Mouse (Mus musculus): ENCODE measurements at regions not wholly inside any gene's neighbourhood (a gene's known extent, or its start where the extent isn't known, plus 50 kb on each side); places are given as distances from the start of the nearest gene placed in this dataset.

- peaks cover 7% of the 10 kb centered on the region; the same call in 1 of the 2 replicates for H3K4me1 ChIP-seq (ENCODE audit: control insufficient read depth, insufficient read depth, low read length)
- no peak overlapping the region for H3K4me3 ChIP-seq (replicated peaks; ENCODE audit: insufficient read depth, low read depth, low read length)
- TF ChIP-seq CTCF (IDR thresholded peaks at IDR 0.05; ENCODE audit: borderline replicate concordance, insufficient read depth, low read depth, low read length), result no peak
- TF ChIP-seq POLR2A (IDR thresholded peaks at IDR 0.05; ENCODE audit: borderline replicate concordance, insufficient read depth, low read length), result no peak
- peak in 1 of 2 experiments; percentile 19 for DNase-seq
- H3K27me3 ChIP-seq (ENCODE audit: control insufficient read depth, insufficient read depth, low read length), result no peaks in the 10 kb centered on the region
- WGBS, result 68% methylated on average over 7 of the region's 7 CpGs
- H3K27ac ChIP-seq (ENCODE audit: insufficient read depth, low read length), result no peak overlapping the region
Measured at GRCm38 (mm10) chr8:116053483-116053882, 345.9 kb upstream of the Maf start.

- no peak for DNase-seq
- Histone ChIP-seq H3K27ac (ENCODE audit: insufficient read depth, low read length) (no peak overlapping the region), H3K27me3 (ENCODE audit: control insufficient read depth, insufficient read depth, low read length) (no peaks in the 10 kb centered on the region), H3K4me3 (replicated peaks; ENCODE audit: insufficient read depth, low read depth, low read length) (no peak overlapping the region), H3K4me1 (ENCODE audit: control insufficient read depth, insufficient read depth, low read length) (peaks cover 7% of the 10 kb centered on the region; the same call in 1 of the 2 replicates)
- 77% methylated on average over 6 of the region's 6 CpGs for WGBS
- TF ChIP-seq POLR2A (IDR thresholded peaks at IDR 0.05; ENCODE audit: borderline replicate concordance, insufficient read depth, low read length), result no peak
- no peak for TF ChIP-seq CTCF (IDR thresholded peaks at IDR 0.05; ENCODE audit: borderline replicate concordance, insufficient read depth, low read depth, low read length)
Measured at GRCm38 (mm10) chr8:116053043-116053442, 345.4 kb upstream of the Maf start.

- no peak for DNase-seq
- peaks cover 20% of the 10 kb centered on the region; the same call in 1 of the 2 replicates for H3K4me1 ChIP-seq (ENCODE audit: control insufficient read depth, insufficient read depth, low read length)
- H3K27me3 ChIP-seq (ENCODE audit: control insufficient read depth, insufficient read depth, low read length), result no peaks in the 10 kb centered on the region
- no peak overlapping the region for H3K27ac ChIP-seq (ENCODE audit: insufficient read depth, low read length)
- no peak overlapping the region for H3K4me3 ChIP-seq (replicated peaks; ENCODE audit: insufficient read depth, low read depth, low read length)
- WGBS, result 94% methylated on average over 10 of the region's 10 CpGs
- TF ChIP-seq CTCF (IDR thresholded peaks at IDR 0.05; ENCODE audit: borderline replicate concordance, insufficient read depth, low read depth, low read length) (no peak), POLR2A (IDR thresholded peaks at IDR 0.05; ENCODE audit: borderline replicate concordance, insufficient read depth, low read length) (no peak)
Measured at GRCm38 (mm10) chr8:116048480-116048879, 340.9 kb upstream of the Maf start.

- Histone ChIP-seq H3K27ac (ENCODE audit: insufficient read depth, low read length) (no peak overlapping the region), H3K4me3 (replicated peaks; ENCODE audit: insufficient read depth, low read depth, low read length) (no peak overlapping the region), H3K27me3 (ENCODE audit: control insufficient read depth, insufficient read depth, low read length) (no peaks in the 10 kb centered on the region), H3K4me1 (ENCODE audit: control insufficient read depth, insufficient read depth, low read length) (peaks cover 13% of the 10 kb centered on the region; the same call in 1 of the 2 replicates)
- no peak for DNase-seq
- TF ChIP-seq CTCF (IDR thresholded peaks at IDR 0.05; ENCODE audit: borderline replicate concordance, insufficient read depth, low read depth, low read length), result no peak
- TF ChIP-seq POLR2A (IDR thresholded peaks at IDR 0.05; ENCODE audit: borderline replicate concordance, insufficient read depth, low read length), result no peak
- WGBS, result 89% methylated on average over 3 of the region's 3 CpGs
Measured at GRCm38 (mm10) chr8:116046859-116047258, 339.3 kb upstream of the Maf start.

- TF ChIP-seq CTCF (IDR thresholded peaks at IDR 0.05; ENCODE audit: borderline replicate concordance, insufficient read depth, low read depth, low read length) (no peak), POLR2A (IDR thresholded peaks at IDR 0.05; ENCODE audit: borderline replicate concordance, insufficient read depth, low read length) (no peak)
- DNase-seq, result peak; percentile 79 to 94
- H3K27ac ChIP-seq (ENCODE audit: insufficient read depth, low read length), result no peak overlapping the region; the same call in 1 of the 2 replicates
- H3K4me3 ChIP-seq (replicated peaks; ENCODE audit: insufficient read depth, low read depth, low read length), result no peak overlapping the region
- peaks cover 13% of the 10 kb centered on the region; the same call in 1 of the 2 replicates for H3K4me1 ChIP-seq (ENCODE audit: control insufficient read depth, insufficient read depth, low read length)
- no peaks in the 10 kb centered on the region for H3K27me3 ChIP-seq (ENCODE audit: control insufficient read depth, insufficient read depth, low read length)
- WGBS, result 22% methylated on average over 3 of the region's 3 CpGs
Measured at GRCm38 (mm10) chr8:116045526-116045925, 337.9 kb upstream of the Maf start.

GRCm38 (mm10) chr8:116043381-116043780 lies 335.8 kb upstream of the Maf start:
- Histone ChIP-seq H3K27ac (ENCODE audit: insufficient read depth, low read length) (no peak overlapping the region), H3K4me3 (replicated peaks; ENCODE audit: insufficient read depth, low read depth, low read length) (no peak overlapping the region), H3K27me3 (ENCODE audit: control insufficient read depth, insufficient read depth, low read length) (no peaks in the 10 kb centered on the region), H3K4me1 (ENCODE audit: control insufficient read depth, insufficient read depth, low read length) (peaks cover 13% of the 10 kb centered on the region; the same call in 1 of the 2 replicates)
- DNase-seq, result peak in 1 of 2 experiments; percentile 32
- 76% methylated on average over 4 of the region's 4 CpGs for WGBS
- TF ChIP-seq POLR2A (IDR thresholded peaks at IDR 0.05; ENCODE audit: borderline replicate concordance, insufficient read depth, low read length) (no peak), CTCF (IDR thresholded peaks at IDR 0.05; ENCODE audit: borderline replicate concordance, insufficient read depth, low read depth, low read length) (no peak)

- WGBS, result 35% methylated on average over 10 of the region's 10 CpGs
Measured at GRCm38 (mm10) chr8:116030966-116031365, 323.4 kb upstream of the Maf start.

GRCm38 (mm10) chr8:116025321-116025720 lies 317.7 kb upstream of the Maf start:
- H3K4me3 ChIP-seq (replicated peaks; ENCODE audit: insufficient read depth, low read depth, low read length), result no peak overlapping the region
- no peak for TF ChIP-seq POLR2A (IDR thresholded peaks at IDR 0.05; ENCODE audit: borderline replicate concordance, insufficient read depth, low read length)
- TF ChIP-seq CTCF (IDR thresholded peaks at IDR 0.05; ENCODE audit: borderline replicate concordance, insufficient read depth, low read depth, low read length), result no peak
- H3K27ac ChIP-seq (ENCODE audit: insufficient read depth, low read length), result no peak overlapping the region
- no peaks in the 10 kb centered on the region for H3K4me1 ChIP-seq (ENCODE audit: control insufficient read depth, insufficient read depth, low read length)
- no peak for DNase-seq
- no peaks in the 10 kb centered on the region for H3K27me3 ChIP-seq (ENCODE audit: control insufficient read depth, insufficient read depth, low read length)
- 93% methylated on average over 2 of the region's 2 CpGs for WGBS

More at GRCm38 (mm10) chr8:116030966-116031365, 323.4 kb upstream of the Maf start:
- Histone ChIP-seq H3K4me1 (ENCODE audit: control insufficient read depth, insufficient read depth, low read length) (no peaks in the 10 kb centered on the region), H3K27me3 (ENCODE audit: control insufficient read depth, insufficient read depth, low read length) (no peaks in the 10 kb centered on the region), H3K27ac (ENCODE audit: insufficient read depth, low read length) (no peak overlapping the region), H3K4me3 (replicated peaks; ENCODE audit: insufficient read depth, low read depth, low read length) (no peak overlapping the region)
- no peak for DNase-seq
- TF ChIP-seq POLR2A (IDR thresholded peaks at IDR 0.05; ENCODE audit: borderline replicate concordance, insufficient read depth, low read length) (no peak), CTCF (IDR thresholded peaks at IDR 0.05; ENCODE audit: borderline replicate concordance, insufficient read depth, low read depth, low read length) (no peak)

Measured in cerebellum, adult 2 months (tissue).